Mouse (Mus musculus): ENCODE data around the gene Nfya.

- TF ChIP-seq CTCF (IDR thresholded peaks at IDR 0.05; ENCODE audit: low read depth, low read length) (no peak), GATA1 (IDR thresholded peaks at IDR 0.05; ENCODE audit: borderline replicate concordance, low read length) (no peak)
Measured at GRCm38 (mm10) chr17:48392616-48393015, 17.1 kb downstream of the Nfya start.

Data from G1E (cell line).